Mouse (Mus musculus): ENCODE results near the gene Mex3d.

Gene Mex3d

GRCm38 (mm10) chr10:80386735-80387471, 556 bp downstream of the Mex3d start:
- CTCF ChIA-PET = interaction anchor here (0.7 kb wide), 1 partner anchor 22 kb away, joined by 3 read pairs; no protein-coding TSS in a partner anchor

- CTCF ChIA-PET = interaction anchor here (0.5 kb wide), 1 partner anchor 48 kb away, joined by 3 read pairs; no protein-coding TSS in a partner anchor
Observed at GRCm38 (mm10) chr10:80385811-80386734, 1.4 kb downstream of the Mex3d start.

- CTCF ChIA-PET = interaction anchor here (0.5 to 1.1 kb wide), 2 partner anchors 9 to 49 kb away, joined by 3 to 14 read pairs; no protein-coding TSS in a partner anchor
Observed at GRCm38 (mm10) chr10:80385310-80385709, 2.1 kb downstream of the Mex3d start.

GRCm38 (mm10) chr10:80384709-80385108, 2.8 kb downstream of the Mex3d start:
- CTCF ChIA-PET = interaction anchor here (0.6 to 1.1 kb wide), 2 partner anchors 9 to 13 kb away, joined by 4 to 14 read pairs; no protein-coding TSS in a partner anchor

GRCm38 (mm10) chr10:80384115-80384639, 3.3 kb downstream of the Mex3d start:
- CTCF ChIA-PET = interaction anchor here (0.6 to 1.1 kb wide), 2 partner anchors 8 to 13 kb away, joined by 4 to 14 read pairs; no protein-coding TSS in a partner anchor

- CTCF ChIA-PET = no interaction called here
Observed at GRCm38 (mm10) chr10:80383431-80383830, 4.0 kb downstream of the Mex3d start.

- CTCF ChIA-PET = no interaction called here
Observed at GRCm38 (mm10) chr10:80382641-80383365, 4.7 kb downstream of the Mex3d start.

GRCm38 (mm10) chr10:80377716-80378115, 9.7 kb downstream of the Mex3d start:
- CTCF ChIA-PET = interaction anchor here (0.5 kb wide), 1 partner anchor 203 kb away, joined by 4 read pairs; no protein-coding TSS in a partner anchor

- CTCF ChIA-PET = interaction anchor here (1.1 kb wide), 1 partner anchor 8 kb away, joined by 14 read pairs; no protein-coding TSS in a partner anchor
Observed at GRCm38 (mm10) chr10:80376160-80376559, 11.3 kb downstream of the Mex3d start.

GRCm38 (mm10) chr10:80374063-80374462, 13.4 kb downstream of the Mex3d start:
- CTCF ChIA-PET = interaction anchor here (0.7 to 1.2 kb wide), 3 partner anchors 14 to 793 kb away, joined by 3 to 4 read pairs (median 4); no protein-coding TSS in a partner anchor

GRCm38 (mm10) chr10:80372706-80373105, 14.8 kb downstream of the Mex3d start:
- CTCF ChIA-PET = interaction anchor here (0.6 kb wide), 1 partner anchor 134 kb away, joined by 12 read pairs; no protein-coding TSS in a partner anchor

GRCm38 (mm10) chr10:80371983-80372382, 15.5 kb downstream of the Mex3d start:
- CTCF ChIA-PET = no interaction called here

- CTCF ChIA-PET = no interaction called here
Observed at GRCm38 (mm10) chr10:80371411-80371966, 16.0 kb downstream of the Mex3d start.

GRCm38 (mm10) chr10:80369995-80370747, 17.3 kb downstream of the Mex3d start:
- CTCF ChIA-PET = interaction anchor here (0.5 kb wide), 1 partner anchor 793 kb away, joined by 3 read pairs; no protein-coding TSS in a partner anchor

- CTCF ChIA-PET = interaction anchor here (0.7 kb wide), 1 partner anchor 21 kb away, joined by 3 read pairs; no protein-coding TSS in a partner anchor
Observed at GRCm38 (mm10) chr10:80368392-80368791, 19.1 kb downstream of the Mex3d start.

GRCm38 (mm10) chr10:80367954-80368353, 19.5 kb downstream of the Mex3d start:
- CTCF ChIA-PET = interaction anchor here (0.7 kb wide), 1 partner anchor 21 kb away, joined by 3 read pairs; no protein-coding TSS in a partner anchor

GRCm38 (mm10) chr10:80365736-80366135, 21.7 kb downstream of the Mex3d start:
- CTCF ChIA-PET = interaction anchor here (0.7 kb wide), 1 partner anchor 931 kb away, joined by 3 read pairs; no protein-coding TSS in a partner anchor

- CTCF ChIA-PET = no interaction called here
Observed at GRCm38 (mm10) chr10:80363734-80364133, 23.7 kb downstream of the Mex3d start.

- CTCF ChIA-PET = interaction anchor here (0.7 kb wide), 1 partner anchor 11 kb away, joined by 3 read pairs; no protein-coding TSS in a partner anchor
Observed at GRCm38 (mm10) chr10:80357994-80358639, 29.3 kb downstream of the Mex3d start.

Data from spleen, embryonic (tissue).